Mouse (Mus musculus) erythroblast, embryonic 14.5 days (primary cell): ENCODE measurements around the gene Met.

Experiments
- GATA1 ChIP-seq: IDR thresholded peaks from 2 replicates; pipeline ENCODE4 v1.6.1; 2012; ENCODE audit warnings: low read length, inconsistent platforms, mixed read lengths
- TAL1 ChIP-seq: IDR thresholded peaks from 3 replicates; pipeline ENCODE4 v1.6.1; 2012; ENCODE audit warnings: low read length, inconsistent platforms, mixed read lengths

DNA sequence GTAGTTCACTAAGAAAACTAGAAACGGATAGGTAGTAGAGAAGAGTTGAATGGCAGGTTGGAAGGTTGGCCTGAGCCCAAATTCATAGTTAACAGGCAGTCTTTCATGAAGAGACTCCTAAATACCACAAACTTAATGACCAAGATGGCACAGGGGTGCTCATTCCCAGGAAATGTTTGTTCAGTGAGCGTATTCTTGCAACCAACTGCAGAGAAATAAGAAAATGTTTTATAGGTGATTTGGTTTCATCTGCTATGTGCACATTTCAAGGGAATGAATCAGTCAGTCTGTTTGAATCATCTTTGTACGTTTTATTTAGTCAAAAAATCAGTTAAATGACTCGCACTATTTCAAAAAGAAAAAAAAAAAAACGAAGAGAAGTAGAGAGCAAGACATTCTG, 21.6 kb downstream of the Met start:
- TF ChIP-seq TAL1, result no peak
- no peak for TF ChIP-seq GATA1
